Mouse (Mus musculus) adrenal gland (tissue): ENCODE measurements around the gene Mapkapk3.

Experiments
- intact Hi-C: fragments of 180-260 bp; cut with DNase I; formaldehyde crosslinking; loops from one replicate; pipeline ENCODE4 v1.15.1; 2025

Gene Mapkapk3

GRCm38 (mm10) chr9:107267721-107268402 lies 21.8 kb downstream of the Mapkapk3 start:
- intact Hi-C loops: no loop called here

GRCm38 (mm10) chr9:107267028-107267427 lies 22.6 kb downstream of the Mapkapk3 start:
- intact Hi-C loops: no loop called here

GRCm38 (mm10) chr9:107264731-107265130 lies 24.9 kb downstream of the Mapkapk3 start:
- intact Hi-C loops: no loop called here

GRCm38 (mm10) chr9:107263912-107264311 lies 25.8 kb downstream of the Mapkapk3 start:
- intact Hi-C loops: no loop called here

GRCm38 (mm10) chr9:107262375-107262774 lies 27.3 kb downstream of the Mapkapk3 start:
- intact Hi-C loops: no loop called here

- intact Hi-C loops: no loop called here
Measured at GRCm38 (mm10) chr9:107261792-107262191, 27.9 kb downstream of the Mapkapk3 start.

GRCm38 (mm10) chr9:107260836-107261235 lies 28.8 kb downstream of the Mapkapk3 start:
- intact Hi-C loops: no loop called here

- intact Hi-C loops: no loop called here
Measured at GRCm38 (mm10) chr9:107260429-107260828, 29.2 kb downstream of the Mapkapk3 start.

- intact Hi-C loops: loop anchor here (10.0 kb wide), 1 partner anchor 75 kb away; the partner anchor contains the start of gene Hemk1
Measured at GRCm38 (mm10) chr9:107259571-107259970, 30.1 kb downstream of the Mapkapk3 start.

- intact Hi-C loops: loop anchor here (10.0 kb wide), 1 partner anchor 79 kb away; the partner anchor contains the start of gene Hemk1
Measured at GRCm38 (mm10) chr9:107255596-107255995, 34.1 kb downstream of the Mapkapk3 start.

- intact Hi-C loops: loop anchor here (10.0 kb wide), 1 partner anchor 80 kb away; the partner anchor contains the start of gene Hemk1
Measured at GRCm38 (mm10) chr9:107254925-107255324, 34.8 kb downstream of the Mapkapk3 start.

GRCm38 (mm10) chr9:107254476-107254875 lies 35.2 kb downstream of the Mapkapk3 start:
- intact Hi-C loops: loop anchor here (10.0 kb wide), 1 partner anchor 80 kb away; the partner anchor contains the start of gene Hemk1

GRCm38 (mm10) chr9:107252164-107252563 lies 37.5 kb downstream of the Mapkapk3 start:
- intact Hi-C loops: loop anchor here (10.0 kb wide), 1 partner anchor 83 kb away; the partner anchor contains the start of gene Hemk1

- intact Hi-C loops: loop anchor here (10.0 kb wide), 1 partner anchor 84 kb away; the partner anchor contains the start of gene Hemk1
Measured at GRCm38 (mm10) chr9:107250416-107251337, 39.0 kb downstream of the Mapkapk3 start.

GRCm38 (mm10) chr9:107249154-107249553 lies 40.5 kb downstream of the Mapkapk3 start:
- intact Hi-C loops: no loop called here

- intact Hi-C loops: loop anchor here (1.0 kb wide), 1 partner anchor 45 kb away; no protein-coding TSS in a partner anchor
Measured at GRCm38 (mm10) chr9:107246170-107246569, 43.5 kb downstream of the Mapkapk3 start.

GRCm38 (mm10) chr9:107245311-107245710 lies 44.4 kb downstream of the Mapkapk3 start:
- intact Hi-C loops: no loop called here

- intact Hi-C loops: loop anchor here (10.0 kb wide), 1 partner anchor 331 kb away; no protein-coding TSS in a partner anchor
Measured at GRCm38 (mm10) chr9:107236151-107236550, 53.5 kb downstream of the Mapkapk3 start.

- intact Hi-C loops: loop anchor here (10.0 kb wide), 1 partner anchor 330 kb away; no protein-coding TSS in a partner anchor
Measured at GRCm38 (mm10) chr9:107235261-107235660, 54.4 kb downstream of the Mapkapk3 start.

GRCm38 (mm10) chr9:107232140-107232539 lies 57.5 kb downstream of the Mapkapk3 start:
- intact Hi-C loops: loop anchor here (10.0 kb wide), 1 partner anchor 327 kb away; no protein-coding TSS in a partner anchor

- intact Hi-C loops: loop anchor here (10.0 kb wide), 1 partner anchor 327 kb away; no protein-coding TSS in a partner anchor
Measured at GRCm38 (mm10) chr9:107231539-107232139, 58.0 kb downstream of the Mapkapk3 start, which contains the start of gene Dock3. TSS of gene Dock3 (minus strand) at chr9:107231909.
